Mouse (Mus musculus) urinary bladder, adult 2 months (tissue): Measurements from ENCODE around the gene Haus2. TPM values are rescaled to one million over a fixed set of nuclear protein-coding genes. Genes with fewer than 3 reads are reported as not detected.

Experiments
- DNase-seq: peaks from one replicate; pipeline ENCODE4 v3.0.0; 2022; ENCODE audit warnings: low spot score
- polyA plus RNA-seq: library from polyadenylated mRNA; depleted of rRNA; stranded (reverse); fragments of >200 nt; gene quantifications from 2 replicates; pipeline ENCODE4 v1.2.3, GENCODE M21; 2012

Haus2 gene
- polyA plus RNA-seq, 1 experiment, result 11.5 TPM

DNA sequence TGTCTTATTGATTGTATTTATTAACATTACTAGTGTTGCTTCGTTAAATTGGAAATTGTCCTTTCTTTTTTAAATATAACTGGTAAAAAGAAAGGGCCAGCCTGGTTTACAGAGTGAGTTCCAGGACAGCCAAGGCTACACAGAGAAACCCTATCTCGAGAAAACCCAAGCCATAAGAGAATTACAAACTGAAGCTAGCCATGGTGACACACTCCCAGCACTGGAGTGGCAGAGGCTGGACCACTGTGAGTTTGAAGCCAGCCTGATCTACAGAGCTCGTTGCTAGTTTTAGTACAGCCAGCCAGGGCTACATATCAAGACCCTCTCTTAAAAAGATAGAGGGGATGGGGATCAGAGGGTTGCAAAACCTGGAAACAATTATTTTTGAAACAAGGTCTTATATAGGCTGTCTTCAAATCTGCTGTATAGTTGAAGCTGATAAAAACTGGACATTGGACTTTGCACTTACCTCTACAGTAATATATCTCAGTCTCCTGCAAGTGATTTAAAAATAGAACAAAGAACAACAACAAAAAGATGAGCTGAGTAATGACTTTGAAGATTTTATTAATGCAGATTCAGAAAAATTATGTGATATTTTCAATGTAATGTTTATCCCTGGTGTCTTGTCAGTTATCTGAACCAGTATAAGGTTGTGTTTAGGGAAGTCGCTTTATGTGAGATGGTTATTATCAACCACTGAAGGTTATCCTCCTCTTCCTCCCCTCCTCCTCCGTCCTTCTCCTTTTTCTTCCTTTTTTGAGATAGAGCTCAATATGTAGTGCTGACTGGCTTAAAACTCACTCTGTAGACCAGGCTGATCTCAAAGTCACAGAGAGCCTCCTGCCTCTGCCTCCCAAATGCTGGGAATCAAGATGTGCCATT lies 7.3 kb downstream of the Haus2 start:
- DNase-seq, result no peak

DNA sequence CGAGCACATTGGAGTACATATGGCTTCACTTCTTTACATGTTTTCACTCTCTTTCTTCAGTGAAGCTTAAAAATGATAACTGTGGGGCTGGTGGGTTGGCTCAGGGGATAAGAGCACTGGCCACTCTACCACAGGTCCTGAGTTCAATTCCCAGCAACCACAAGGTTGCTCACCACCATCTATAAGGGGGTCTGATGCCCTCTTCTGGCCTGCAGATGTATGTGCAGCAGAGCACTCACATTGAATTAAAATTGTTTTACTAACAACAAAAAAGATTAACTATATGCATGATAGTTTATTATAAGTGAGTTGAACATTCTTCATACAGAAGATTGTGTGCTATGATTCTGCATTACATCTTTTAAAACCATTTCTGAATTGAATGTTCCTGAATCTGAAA lies 10.4 kb downstream of the Haus2 start:
- DNase-seq, result no peak

DNA sequence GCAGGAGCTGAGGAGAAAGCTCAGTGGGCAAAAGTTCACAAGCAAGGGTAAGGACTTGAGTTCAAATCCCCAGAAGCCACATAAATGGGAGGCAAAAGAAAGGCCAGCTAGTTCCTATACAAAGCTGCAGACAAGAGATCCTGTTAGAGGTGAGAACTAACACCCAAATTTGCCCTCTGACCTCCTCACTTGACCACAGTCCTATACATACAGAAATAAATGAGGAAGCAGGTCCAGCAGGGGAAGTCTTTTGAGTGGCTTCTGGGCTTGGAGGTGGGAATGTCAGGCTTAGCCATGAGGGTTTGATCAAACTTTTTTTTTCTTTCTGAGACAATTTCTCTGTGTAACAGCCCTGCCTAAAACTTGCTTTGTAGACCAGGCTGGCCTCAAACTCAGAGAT lies 13.7 kb downstream of the Haus2 start:
- DNase-seq, result no peak

DNA sequence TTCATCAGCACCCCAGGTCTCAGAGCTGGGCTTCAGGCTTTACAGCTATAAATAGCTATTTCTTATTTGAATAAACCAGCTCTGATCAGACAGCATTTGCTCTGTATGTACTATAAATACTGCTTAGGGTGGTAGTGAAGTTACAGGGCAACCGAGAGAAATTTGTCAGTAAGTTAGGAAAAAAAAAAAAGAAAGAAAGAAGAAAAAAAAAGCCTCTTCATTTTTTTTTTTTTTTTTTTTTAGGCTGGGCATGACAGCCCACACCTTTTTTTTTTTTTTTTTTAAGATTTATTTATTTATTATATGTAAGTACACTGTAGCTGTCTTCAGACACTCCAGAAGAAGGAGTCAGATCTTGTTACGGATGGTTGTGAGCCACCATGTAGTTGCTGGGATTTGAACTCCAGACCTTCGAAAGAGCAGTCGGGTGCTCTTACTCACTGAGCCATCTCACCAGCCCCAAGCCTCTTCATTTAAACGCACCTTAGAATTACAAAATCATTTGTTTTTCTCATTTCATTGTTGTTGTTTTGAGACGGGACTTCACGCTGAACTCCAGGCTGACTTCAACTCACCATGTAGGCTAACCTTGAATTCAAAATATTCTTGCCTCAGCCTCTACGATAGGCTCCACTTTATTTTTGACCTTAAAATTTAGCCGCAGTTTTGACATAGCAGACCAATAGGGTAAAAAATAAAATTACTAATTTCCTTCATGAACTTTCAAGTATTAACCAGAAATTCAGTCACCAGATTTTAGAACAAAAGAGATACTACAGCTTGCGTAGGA lies 19.1 kb downstream of the Haus2 start:
- DNase-seq, result no peak

DNA sequence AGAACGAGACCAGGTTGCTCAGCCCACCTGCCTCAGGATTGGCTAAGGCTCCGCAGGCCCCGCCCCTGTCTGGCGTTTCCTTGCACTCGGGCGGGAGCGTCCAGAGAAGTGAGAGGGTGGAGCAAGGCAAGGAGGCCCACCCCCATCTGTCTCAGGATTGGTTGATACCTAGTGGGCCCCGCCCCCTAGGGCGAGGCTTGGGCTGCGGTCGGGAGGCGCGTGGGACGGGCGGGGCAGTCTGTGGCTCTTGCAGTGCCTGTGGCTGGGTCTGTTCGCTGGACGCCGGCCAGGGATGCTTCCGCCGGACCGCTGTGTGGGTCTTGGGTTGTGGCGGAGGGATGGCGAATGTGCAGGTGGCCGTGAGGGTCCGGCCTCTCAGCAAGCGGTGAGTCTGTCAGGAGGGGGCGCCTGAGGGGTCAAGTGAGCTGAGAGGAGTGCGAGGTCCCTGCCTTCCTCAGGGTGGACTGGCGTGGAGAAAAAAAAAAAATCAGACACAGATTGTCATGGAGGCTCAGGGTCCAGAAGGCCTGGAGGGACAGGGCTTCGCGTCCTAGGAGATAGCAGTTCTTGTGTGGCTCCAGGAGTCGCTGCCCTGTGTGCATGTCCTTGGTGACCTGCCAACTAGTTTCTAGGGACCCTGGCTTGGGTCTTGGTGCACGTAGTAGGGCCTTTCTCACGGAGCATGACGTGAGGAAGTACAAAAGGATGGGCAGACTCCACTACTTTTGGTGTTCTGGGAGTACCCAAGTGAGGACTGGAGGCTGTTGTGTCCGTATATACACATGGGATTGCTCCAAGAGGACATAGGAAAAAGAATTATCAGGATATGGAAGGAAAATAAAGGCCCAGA lies 19.9 kb downstream of the Haus2 start, which contains the start of gene Stard9:
Gene Stard9, plus strand, starts transcription at position 236 of the 850 bp plus-strand sequence.
- DNase-seq, result peak; percentile 81

DNA sequence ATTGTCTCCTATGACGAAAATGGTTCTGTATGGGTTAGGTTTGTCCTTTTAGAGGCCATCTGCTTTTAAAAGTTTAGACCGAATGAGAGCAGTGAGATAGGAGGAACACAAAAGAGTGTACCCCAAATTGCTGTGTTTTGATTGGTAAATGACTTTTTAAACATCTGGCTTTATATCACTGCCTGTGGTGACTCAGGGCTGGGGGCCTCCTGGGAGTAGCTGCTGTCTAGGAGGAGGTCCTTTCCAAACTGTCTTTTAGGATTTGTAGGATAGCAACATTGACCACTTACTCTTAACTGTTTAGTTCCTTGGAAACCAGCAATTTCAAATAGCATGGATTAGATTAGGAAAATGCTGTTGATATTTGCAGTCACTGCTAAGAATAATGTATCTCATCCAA lies 21.1 kb downstream of the Haus2 start:
- DNase-seq, result no peak

DNA sequence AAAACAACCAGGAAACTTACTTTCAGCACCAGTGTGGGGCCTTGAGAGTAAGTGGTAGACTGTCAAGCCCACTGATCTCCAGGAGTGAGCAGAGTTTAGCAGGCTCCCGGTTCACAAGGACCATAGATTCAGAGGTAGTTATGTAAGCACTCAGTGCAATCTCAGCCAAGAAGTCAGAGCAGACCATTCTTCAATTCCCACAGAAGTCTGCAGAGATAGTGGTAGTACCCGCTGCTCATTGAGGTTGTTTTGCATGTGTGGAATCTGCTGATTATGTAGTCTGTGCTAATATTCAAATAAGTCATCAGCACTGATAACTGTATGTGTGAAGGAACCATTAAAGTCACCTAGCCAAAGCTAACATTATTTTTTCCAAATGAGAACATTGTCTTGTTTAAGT lies 21.5 kb downstream of the Haus2 start:
- DNase-seq, result no peak

DNA sequence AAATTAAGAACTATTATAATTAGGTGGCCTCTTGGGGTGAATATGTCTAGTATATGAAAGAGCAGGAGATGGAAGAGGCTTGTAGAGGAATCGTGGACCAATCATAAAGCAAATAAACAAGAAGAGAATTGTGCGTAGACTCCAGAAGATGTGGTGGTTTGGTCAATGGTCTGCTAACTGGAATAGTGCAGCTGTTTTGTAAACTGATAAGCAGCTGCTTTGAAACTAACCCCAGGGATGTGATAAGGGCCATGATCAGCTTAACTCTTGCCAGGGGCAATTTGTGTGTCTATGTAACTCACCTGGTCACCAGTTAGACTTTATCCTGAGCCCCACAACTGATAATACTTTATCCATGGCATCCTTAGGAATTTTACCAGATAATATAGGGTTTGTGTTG lies 22.3 kb downstream of the Haus2 start:
- DNase-seq, result no peak

DNA sequence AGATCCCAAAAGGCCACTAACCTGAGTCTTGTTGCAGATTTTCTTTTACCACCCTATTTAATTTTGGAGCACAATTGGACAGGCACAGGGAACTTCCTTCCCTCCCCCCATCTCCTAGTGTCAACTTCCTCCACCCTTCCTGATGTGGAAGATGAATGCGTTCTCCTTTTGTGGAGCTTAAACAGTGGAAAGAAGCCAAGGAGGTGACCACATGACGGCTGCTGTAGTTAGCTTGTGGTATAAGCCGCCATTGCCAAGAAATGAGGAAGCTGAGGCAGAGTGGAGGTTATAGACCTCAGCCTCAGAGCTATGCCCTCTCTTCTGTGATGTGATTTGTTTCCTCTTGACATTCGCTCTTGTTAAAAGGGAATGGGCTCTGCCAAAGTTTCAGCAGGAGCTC lies 22.8 kb downstream of the Haus2 start:
- no peak for DNase-seq

DNA sequence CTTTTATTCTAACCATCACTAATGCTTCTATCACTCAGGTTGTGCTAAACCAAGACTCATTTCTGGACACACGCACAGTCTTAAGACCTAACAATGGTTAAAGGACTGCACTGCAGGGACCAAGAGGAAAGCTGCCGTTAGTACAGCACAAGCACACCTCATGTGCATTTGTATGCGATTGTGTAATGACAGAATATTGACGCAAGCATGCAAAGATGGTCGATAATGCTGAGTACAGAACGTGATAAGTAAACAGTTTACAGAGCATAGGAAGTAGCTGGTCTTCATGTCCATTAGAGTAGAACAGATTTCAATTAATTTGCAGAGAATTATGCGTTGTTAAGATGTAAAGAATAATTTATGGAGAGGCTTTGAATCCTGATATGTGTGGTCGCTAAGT lies 31.7 kb downstream of the Haus2 start:
- no peak for DNase-seq

DNA sequence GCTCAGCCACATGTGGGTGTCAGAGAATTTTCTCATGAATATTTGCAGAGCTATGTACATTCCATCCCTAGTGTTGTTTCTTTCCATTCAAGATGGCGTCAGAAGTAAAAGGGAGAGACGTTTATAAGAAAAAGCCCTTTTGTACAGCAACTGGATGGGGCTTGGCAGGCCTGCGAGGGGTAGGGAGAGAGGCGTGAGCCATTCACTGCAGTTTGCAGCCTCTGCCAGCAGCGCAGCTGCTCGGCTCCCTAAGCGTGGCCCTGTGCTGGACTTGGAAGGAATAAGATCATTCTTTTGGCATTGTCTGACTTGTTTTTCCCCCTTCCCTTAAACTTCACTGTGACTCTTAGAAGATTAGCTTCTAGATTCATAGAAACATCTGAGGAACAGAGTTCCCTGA lies 34.7 kb downstream of the Haus2 start:
- DNase-seq, result no peak

DNA sequence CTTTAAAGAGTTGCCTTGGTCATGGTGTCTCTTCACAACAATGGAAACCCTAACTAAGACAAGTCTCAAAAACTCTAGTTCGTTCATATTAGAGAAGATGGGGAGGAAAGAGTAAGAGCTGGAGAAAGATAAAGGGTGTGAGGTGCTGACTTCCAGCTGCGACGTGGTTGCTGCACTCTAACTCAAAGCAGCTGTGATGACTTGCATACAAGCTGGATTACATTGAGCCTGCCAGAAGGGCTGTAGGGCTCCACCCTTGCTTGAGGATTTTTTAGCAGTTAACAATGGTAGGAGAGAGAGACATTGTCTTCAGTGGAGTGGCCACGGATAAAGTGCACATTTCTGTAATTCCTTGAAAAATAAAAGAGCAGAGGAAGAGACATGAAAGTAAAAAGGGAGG lies 37.6 kb downstream of the Haus2 start:
- DNase-seq, result no peak

DNA sequence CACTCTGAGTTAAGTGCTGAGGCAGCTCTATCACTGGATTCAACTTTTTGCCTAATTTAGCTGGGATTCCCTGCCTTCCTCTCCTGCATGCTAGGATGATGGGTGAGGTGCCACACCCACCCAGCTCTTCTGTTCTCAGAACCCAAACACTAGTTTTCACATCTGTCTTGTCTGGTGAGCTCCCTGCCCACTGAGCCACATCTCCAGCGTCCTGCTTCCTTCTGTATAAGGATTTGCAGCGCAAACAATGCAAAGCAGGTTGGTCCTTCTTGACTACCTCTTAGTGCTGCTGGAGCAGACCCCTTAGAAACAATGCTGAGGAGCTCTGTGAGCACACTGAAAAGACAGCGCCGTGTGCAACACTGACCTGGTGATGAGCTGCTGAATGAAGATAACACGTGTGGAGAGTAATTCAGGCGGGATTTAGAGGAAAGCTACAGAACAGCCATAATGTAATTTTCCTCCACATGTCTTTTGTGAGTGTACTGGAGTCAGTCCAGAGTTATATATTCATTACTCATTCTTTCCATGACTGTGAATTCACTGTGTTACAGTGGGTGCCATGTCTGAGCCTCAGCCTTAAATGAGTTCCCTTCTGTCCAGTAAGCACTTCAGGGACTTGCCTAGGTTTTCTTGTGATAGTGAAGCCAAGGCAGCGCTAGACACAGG lies 43.2 kb downstream of the Haus2 start:
- DNase-seq, result no peak

DNA sequence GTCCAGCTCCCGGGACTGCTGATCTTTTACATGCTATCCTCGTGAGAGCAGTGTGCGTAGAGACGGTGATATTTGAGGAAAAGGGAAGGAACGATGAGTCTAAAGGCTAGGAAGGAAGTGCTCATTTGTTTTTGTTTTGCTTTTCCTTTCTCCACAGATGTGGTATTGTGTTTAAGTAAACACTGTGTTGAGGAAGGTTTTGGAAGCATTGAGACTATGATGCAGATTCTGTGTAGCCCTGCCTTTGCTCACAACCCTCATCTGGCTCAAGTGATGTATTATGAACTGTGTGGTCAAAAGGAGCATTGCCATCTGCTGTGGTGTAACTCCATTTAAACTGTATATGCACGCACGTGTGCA lies 43.7 kb downstream of the Haus2 start:
- DNase-seq, result no peak

DNA sequence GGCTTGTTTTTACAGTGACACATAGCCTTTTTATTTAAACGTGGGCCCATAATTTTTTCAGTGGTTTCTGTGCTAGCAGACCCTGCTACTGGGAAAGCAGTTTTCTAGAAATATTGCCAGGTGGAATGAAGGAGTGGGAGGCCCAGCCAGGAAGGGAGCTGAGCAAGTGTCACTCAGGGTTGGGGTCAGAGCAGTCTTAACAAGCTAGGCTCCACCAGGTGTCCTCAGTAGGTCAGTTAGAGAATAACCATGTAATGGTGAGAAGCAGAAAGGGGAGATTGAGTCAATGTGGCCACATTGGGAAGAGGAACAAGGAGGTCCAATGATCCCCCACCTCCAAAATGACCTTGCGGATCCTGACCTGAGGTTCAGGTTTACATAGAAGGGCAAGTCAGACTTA lies 45.5 kb downstream of the Haus2 start:
- DNase-seq, result no peak

DNA sequence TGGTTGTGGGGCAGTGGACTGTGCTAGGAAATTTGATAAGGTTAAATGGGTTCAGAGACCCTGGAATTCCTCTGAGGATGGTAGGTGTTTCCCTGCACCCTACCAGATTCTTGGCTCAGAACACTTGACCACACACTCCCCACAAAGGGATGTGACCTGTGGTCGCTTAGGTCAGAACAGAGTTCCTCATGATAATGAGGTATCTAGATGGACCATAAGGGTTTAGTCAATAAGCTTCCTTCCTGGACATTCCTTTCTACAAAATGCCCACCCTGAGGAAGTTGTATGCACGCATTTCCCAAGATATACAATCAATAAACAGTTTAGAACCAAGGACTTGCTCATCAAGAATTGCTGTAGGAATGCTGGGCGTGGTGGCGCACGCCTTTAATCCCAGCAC lies 46.7 kb downstream of the Haus2 start:
- DNase-seq, result no peak

DNA sequence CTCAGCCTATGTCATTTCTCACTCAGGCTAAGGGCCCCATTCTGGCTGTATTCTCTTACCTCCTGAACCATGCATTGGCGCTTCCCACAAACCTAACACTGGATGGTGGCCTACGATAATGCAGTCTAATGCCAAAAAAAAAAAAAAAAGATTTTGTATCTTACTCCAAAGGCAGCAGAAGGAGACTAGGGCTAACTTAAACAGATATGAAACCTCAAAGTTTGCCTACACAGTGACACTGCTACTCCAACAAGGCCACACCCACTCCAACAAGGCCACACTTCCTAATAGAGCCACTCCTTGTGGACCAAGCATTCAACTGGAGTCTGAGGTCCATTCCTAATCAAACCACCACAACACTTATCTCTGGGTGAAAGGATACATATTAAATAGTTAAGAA lies 47.5 kb downstream of the Haus2 start:
- no peak for DNase-seq

DNA sequence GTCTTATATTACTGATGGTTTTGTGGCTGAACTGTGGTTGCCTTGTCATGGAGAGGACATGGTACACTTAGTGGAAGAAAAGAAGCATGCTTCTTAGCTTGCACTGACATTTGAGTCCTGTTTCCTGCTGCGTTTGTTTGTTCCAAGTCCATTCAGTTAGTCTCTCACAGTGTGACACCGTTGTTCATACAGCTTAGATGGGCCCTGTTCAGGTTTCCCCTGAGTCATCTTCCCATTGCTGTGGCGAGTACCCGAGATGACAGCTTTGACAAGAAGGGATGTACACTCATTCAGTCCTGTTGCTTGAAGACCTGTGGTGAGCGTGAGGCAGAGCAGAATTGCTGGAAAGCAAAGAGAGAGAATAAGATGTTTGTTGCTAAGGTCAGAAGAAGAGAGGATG lies 49.3 kb downstream of the Haus2 start:
- DNase-seq, result no peak

DNA sequence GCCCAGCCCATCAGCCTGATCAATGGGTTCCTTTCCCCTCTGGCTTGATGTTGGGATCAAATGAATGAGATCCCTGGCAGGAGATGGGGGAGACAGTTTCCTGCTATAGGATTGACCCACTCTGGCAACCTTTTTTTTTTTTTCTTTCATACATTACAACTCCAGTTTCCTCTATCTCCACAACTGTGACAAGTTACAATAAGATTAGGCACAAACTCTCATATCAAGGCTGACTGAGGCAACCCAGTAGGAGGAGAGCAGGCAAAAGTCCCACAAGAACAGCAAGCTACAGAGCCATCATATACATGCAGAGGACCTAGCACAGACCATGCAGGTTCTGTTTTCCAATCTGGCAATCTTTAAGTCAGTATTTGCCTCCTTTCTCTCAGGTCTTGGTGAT lies 50.1 kb downstream of the Haus2 start:
- DNase-seq, result no peak

DNA sequence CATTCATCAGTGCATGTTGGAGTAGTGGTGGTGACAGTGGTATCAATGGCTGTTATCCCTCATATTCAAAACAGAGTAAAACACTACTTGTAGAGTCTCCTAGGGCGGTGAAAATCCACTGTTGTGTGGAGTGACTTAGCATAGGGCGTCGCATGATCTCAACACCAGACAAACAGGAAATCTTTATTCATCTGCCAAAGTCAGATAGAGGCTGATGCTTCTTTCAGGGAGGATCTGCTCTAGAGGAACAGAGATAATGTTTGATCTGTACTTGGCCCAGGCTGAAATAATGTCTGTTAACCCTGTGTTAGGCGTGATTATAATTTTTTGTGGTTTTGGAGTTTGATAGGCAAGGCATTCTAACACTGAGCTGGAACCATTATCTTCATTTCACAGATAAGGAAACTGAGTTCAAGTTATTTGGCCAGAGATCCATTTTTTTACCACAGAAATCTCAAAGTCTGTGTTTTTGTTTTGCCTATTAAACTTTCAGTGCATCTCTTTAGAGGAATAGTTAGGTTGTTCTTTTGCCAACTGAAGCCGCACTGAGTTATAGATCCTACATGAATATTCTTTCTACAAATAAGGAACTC lies 51.4 kb downstream of the Haus2 start:
- DNase-seq, result no peak

DNA sequence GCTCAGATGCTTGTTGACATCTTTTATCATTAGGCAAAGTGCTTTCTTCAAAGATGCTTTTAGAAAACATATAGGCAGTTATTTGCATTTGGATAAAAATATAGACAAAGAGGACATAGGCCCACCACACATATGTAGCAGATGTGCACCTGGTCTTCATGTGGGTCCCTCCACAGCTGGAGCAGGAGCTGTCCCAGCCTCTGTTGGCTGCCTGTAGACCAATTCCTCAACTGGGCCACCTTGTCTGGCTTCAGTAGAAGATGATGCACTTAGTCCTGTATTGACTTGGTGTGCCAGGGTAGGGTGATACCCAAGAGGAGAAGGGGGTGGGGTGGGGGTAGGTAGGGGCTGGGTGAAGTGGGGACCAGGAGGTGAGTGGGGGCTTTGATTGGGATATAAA lies 53.6 kb downstream of the Haus2 start:
- no peak for DNase-seq
